Mouse (Mus musculus) heart, postnatal 14 days (tissue): ENCODE measurements around the gene Lef1. TPM values are rescaled to one million over a fixed set of nuclear protein-coding genes. Genes with fewer than 3 reads are reported as not detected.

Experiments
- DNase-seq, 2 experiments: peaks; one replicate each; pipeline ENCODE4 v3.0.0; 2021 to 2022
- intact Hi-C: fragments of 180-260 bp; cut with DNase I; formaldehyde crosslinking; loops from one replicate; pipeline ENCODE4 v1.15.1; 2025
- total RNA-seq, 2 experiments: library from RNA; stranded (reverse); gene quantifications; 2 replicates each; pipeline ENCODE4 v1.2.3; 2021

Lef1 gene
- total RNA-seq, 2 experiments from 2014 or later: 0.72 to 4.4 TPM

DNA sequence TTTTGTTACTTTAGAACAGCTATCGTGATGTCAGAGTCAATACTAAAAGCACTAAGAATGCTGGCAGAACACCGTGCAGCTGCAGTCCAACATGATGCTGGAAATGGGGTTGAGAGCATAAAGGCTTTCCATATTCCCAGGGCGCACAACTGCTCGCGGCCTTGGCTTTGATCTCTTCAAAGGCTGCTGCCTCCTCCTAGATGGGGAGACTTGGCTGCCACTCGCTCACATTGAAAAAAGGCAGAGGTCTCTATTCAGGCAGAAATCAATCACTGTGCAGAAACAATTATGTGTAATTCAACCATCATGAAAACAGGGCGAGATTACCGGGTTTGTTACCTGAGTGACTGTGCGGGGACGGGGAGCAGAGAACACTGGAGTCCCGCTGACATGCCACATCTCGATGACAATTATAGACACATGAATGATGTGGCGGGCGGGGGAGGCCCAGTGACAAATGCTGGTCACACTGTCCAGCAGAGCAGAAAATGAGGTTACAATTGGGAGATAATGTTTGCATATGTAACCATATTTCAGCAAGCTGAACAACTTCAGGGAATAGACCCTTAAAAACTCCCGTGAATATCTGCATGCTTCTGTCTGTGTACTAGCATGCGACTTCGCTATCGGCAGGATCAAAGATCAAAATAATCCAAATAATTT, 27.0 kb downstream of the Lef1 start:
- intact Hi-C loops: no loop called here
- DNase-seq: no peak

DNA sequence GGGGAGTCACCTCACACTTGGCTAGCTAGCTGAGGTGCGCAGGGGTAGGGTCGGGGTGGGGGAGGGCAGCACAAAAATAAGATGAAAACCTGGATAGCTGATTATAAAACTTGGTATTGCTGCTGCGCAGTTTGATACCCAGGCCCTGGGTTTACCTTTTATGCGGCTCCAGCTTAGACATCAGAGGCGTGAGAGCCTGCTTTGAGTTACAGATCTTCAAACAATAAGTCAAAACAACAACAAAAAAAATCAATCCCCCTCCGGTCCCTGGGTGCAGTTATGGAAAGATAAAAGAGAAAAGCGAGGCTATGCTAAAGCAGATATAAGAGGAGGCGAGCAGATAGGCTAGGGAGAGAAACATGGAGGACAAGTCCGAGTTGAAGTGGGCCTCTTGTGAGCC, 28.0 kb downstream of the Lef1 start:
- no peak for DNase-seq
- intact Hi-C loops: no loop called here

DNA sequence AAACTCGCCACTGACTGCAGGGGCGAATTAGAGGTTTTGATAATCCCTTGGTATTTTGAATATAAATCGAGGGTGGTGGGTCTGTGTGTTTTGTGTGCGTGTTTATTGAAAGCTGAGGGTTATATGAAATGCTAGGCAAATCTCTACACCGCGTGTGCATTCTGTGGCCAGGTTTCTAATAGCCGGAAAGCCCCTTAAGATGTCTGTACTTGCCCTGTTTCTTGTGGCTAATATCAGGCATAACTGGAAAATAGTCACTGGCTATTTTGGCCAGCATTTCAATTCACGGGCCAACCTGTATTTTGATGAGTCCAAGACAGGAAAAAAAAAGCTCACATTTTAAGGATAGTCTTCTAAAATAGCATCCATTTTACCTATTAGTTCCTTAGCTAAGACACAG, 28.5 kb downstream of the Lef1 start:
- intact Hi-C loops: no loop called here
- DNase-seq: no peak

DNA sequence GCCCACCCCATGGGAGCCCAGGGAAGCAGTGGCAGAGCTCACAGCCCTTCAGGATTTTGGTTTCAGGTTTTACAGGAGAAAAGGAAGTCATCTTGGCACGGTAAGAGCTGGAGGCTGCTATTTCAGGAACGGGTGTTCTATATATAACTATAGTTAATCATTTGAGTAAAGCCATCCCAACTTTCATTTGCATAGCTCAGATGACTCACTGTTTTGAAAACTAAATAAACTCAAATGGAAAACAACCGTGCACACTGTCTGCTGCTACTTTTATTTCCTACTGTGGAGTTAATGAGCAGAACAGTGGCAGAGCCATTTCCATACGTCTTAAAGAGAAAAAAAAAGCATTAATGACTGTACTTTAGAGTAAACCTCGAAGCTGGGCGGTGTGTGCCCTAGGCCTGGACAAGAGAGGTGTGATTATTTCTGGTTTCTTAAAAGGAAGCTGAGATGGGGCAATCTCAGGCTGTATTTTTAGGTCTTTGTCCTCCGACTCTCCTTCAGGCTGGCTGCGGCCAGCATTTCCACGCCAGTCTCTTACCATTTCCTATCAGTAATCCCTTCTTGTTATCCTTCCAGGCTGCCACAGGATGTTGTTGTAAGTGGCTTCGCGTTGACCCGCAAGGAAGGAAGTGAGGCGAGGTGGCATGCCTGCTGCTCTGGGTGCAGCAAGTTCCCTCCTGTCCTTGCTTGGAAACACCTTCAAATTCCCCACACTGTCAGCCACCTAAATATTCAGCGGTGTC, 29.2 kb downstream of the Lef1 start:
- intact Hi-C loops: no loop called here
- peak in 1 of 2 experiments; percentile 21 for DNase-seq

DNA sequence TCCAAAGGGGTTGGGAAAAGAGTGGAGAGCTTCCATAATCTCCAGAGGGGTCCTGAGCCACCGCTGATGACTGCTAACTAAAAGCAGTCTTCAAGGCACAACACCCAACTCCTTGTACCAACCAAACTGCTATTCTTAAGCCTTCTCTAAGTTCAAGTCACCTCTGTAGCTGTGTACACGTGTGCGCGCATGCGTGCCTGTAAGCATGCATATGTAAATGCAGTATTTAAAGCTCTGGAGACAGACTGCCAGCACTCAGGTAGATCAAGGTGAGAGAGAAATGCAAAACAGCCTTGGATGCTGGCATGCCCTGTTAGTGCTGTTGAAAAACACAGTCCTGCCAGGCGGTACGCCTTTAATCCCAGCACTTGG, 29.8 kb downstream of the Lef1 start:
- intact Hi-C loops: no loop called here
- DNase-seq: no peak

DNA sequence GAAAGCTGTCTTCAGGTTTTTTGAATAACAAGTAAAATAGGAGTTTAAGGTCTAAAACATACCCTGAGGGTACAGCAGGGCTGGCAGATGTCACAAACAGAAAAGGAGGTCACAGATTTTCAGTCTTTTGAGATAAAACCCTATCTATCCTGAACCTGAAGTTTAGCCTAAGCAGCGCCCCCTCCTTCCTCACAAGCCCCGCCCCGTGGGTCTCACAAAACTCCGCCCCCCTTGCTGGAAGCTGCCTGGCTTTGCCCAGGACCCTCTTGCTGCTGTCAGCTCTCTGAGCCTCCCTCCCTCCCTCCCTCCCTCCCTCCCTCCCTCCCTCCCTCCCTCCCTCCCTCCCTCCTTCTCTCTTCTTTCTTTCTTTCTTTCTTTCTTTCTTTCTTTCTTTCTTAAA, 31.3 kb downstream of the Lef1 start:
- intact Hi-C loops: no loop called here
- DNase-seq: no peak

DNA sequence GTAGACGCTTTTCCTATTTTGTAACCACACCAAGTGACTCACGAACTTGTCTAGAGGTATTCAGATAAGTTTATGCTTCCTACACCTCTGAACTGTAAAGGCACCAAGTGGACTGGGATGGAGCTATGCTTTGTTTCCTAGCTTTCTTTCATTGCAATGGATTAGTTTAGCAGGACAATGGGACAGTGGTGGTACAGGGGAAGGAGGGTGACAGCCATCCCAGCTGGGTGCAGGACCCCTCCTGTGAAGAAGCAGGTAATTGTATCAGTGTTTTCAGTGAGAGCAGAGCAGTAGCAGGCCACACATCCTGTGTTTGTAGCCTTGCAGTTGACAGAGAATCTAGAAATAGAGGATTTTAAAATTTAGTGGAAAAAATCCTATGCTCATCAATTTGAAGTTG, 34.0 kb downstream of the Lef1 start:
- no peak for DNase-seq
- intact Hi-C loops: no loop called here

DNA sequence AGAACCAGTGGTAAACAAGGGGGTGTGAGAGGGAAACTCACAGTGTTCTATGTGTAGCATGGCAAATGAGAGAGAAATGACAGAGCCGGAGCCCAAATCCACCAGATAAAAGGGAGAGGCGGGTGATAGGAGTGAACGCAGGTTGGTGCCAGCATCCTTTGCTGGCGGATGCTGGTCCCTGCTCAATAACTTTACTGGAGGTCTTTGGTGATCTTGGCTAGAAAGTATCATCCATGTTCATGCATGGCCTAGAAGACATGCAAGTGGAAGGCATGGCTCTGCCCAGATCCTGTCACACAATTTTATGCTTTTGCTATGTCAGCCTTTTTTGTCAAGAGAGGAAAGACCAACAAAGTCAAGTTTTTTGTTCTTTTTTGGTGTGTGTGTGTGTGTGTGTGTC, 42.6 kb downstream of the Lef1 start:
- DNase-seq: no peak
- intact Hi-C loops: no loop called here

DNA sequence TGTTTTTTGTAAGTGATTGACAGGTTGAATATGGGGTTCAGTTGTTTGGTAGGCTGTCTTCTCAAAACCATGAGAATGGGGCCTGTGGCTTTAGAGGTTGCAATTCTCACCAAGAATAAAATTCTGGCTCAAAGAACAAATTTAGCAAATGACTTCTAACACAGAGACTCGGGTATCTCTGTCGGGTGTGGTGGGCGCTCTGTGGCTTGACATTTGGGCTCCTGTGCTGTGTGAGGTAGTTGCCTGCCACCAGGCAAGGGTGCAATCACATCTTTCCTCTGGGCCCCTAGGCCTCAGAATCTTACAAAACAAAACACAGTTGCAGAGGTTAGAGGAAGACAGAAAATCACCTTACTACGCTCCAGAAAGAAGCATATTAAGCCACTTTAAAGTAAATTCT, 43.6 kb downstream of the Lef1 start:
- intact Hi-C loops: no loop called here
- DNase-seq: no peak

DNA sequence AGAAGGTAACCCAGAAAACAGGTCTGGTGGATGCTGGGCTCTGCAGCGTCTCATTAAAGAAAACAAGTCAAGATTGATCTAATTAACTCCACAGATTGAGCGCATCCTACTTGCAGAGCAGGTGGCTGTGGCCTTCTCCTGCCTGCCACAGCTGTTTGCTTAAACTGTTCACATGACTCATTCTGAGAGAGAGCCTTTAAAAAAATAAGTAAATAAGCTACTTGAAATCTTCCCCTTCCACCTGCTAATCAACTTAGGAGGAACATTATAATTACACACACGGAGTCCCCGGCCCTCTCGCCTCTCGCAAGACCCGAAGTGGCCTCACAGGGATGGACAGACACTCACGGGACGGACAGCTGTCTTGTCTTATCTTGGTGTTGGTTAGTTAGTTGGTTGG, 44.3 kb downstream of the Lef1 start:
- intact Hi-C loops: no loop called here
- no peak for DNase-seq

DNA sequence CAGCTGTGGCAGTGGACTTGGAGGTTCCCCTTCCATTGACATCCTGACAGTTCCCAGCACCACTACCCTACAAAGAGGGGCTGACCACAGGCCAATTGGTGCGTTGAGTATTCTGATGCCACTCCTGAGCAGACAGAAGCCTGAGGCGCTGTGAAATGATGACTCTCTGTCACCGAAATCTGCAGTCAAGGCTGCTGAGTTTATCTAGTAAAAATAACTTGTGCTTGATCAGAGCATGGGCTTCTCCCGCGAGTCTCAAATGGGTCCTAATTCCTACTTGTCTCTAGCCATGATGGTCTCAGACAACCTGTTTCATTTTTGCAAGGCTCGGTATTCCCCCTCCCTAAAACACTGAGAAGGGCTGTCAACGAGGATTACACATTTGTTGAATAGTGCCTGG, 44.8 kb downstream of the Lef1 start:
- intact Hi-C loops: no loop called here
- no peak for DNase-seq

DNA sequence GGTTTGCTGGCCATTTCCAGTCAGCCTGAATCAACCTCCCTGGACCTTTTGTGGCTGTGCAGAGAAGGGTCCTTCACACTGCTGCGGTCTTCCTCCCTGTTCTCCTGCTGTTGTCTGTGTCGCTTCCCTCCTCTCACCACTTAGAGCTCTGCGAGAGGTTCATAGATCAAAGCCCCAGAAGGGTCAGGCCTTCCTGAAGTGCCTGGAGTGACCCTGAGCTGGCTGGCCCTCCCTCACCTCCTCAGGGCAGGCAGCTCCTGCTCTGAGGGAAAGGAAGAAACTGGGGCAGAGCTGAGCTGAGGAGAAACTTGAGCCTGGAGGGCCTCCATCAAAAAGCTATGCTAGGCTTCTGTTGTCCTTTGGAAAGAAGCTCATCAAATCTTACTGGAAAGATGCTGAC, 45.4 kb downstream of the Lef1 start:
- intact Hi-C loops: no loop called here

DNA sequence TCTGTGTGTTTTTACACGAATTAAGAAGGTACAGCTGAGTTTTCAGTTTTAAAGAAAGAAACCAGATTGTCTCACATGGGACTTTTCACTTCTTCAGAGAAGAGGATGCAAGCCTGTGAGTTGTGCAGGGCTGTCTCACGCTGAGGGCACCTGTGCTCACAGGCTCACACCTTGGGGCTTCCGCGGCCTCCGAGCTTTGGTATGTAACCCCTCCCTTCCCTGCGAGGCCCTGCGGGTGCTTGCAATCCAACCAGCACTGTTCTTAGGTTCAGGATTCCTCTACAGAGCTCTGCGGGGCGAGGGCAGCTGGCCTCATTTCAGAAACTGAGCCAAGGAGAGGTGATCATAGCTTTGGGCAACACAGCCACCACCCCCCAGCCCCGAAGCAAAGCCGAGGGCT, 46.1 kb downstream of the Lef1 start:
- intact Hi-C loops: no loop called here
- no peak for DNase-seq

More for the DNA sequence above, 45.4 kb downstream of the Lef1 start:
- DNase-seq: no peak

DNA sequence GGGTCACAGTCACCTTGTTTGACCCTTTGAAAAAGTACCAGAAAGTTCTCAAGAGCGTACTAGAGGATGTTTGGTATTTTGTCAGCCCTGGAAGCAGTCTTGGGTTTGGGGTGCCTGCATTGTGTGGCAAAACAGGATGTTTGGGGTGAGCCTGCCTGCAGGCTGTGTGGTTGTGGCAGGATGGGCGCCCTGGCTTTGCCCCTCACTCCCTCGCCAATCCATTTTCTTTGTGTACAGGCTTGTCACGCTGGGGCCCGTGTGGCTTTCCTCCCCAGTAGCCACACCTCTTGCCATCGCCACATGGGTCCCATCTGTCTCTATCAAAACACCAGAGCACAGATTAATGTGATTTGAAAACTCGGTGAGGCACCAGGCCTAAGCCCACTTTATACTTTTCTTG, 47.2 kb downstream of the Lef1 start:
- DNase-seq: no peak
- intact Hi-C loops: no loop called here

DNA sequence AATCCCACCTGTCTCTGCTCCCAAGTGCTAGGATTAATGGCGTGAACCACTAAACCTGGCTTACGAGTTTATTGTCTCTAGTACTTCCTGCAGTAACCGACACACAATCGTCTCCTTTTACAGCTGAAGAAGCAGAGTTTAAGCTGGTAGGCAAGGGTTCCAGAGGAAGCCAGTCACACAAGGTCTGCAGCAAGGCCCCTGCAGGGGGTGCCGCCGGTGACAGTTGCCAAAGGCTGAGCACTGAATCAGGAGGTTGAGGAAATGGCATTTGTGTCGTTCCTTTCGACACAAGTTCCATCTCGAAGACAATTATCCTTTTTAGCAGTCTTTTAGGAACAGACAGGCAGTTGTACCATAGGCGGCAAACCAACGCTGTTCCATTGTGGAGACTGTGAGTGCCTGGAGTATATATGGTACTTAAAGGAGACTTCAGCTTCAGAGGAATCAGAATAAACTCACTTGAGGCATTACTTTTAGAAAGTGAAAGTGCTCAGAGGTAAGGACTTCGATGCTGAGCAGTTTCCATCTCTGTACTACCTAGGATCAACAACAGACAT, 49.0 kb downstream of the Lef1 start:
- DNase-seq: no peak
- intact Hi-C loops: no loop called here

DNA sequence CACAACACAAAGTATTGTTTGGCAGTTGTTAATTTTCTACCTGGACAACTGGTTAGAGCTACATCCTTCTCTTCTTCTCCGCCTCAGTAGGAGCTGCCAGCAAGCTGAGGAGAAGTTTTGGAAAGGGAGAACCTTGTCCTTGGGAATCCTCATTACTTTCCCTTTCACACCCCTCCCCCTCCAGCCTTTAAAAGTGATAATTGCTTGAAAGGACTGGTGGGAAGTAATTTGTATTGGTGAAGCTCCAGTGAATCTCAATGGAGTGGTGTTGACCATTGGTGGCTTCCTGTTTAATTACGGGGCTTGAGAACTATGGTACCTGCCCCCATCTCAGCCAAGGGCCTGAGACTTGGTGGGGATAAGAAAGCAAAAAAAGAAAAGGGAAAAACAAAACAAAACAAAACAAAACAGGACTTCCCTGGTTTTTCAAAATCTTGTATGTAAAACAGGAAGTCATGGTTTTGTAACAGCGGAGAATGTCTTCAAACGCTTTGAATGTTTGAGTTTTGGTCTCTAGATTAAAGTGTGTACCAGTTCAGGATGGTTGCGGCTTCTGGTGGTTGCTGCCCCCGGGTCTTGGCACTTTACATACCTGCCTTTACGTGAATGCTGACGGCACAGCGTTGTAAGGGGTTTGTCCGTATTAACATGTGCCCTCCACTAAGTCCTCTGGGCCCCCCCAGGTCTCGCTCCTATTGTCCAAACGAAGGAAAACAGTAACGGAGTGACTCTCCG, 49.8 kb downstream of the Lef1 start:
- DNase-seq: no peak
- intact Hi-C loops: no loop called here

DNA sequence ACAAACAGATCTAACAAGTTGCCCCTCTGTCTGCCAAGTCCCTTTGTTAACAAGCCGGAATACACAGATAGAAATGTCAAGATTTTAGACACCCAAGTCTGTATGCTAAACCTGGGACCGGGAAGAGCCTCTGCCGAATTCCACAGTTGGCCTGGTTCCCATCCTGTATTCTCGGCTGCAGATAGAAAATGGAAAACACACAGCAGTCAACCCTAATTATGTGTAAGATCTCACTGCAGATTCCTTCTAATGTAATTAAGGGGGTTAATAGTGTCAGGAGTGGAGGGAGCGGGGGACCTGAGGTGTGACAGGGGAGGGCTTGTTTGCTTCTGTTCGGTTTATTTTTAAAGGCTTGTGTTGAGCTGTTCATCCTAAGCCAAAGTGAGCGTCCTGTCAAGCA, 50.6 kb downstream of the Lef1 start:
- intact Hi-C loops: no loop called here
- no peak for DNase-seq

DNA sequence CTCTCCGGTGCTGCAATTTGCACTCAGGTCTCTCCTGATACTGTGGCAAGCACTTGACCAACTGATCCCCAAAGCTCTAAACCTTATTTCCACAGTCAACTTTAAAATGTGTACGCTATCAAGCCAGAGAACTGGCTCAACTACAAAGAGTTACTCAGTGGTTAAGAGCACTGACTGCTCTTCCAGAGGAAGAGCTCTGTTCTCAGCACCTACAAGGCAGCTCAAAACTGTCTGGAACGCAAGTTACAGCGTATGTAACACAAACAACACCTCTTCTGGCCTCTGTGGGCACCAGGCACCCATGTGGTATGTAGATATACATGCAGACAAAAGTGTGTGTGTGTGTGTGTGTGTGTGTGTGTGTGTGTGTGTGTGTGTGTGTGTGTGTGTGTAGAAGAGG, 57.5 kb downstream of the Lef1 start:
- DNase-seq: no peak
- intact Hi-C loops: no loop called here

DNA sequence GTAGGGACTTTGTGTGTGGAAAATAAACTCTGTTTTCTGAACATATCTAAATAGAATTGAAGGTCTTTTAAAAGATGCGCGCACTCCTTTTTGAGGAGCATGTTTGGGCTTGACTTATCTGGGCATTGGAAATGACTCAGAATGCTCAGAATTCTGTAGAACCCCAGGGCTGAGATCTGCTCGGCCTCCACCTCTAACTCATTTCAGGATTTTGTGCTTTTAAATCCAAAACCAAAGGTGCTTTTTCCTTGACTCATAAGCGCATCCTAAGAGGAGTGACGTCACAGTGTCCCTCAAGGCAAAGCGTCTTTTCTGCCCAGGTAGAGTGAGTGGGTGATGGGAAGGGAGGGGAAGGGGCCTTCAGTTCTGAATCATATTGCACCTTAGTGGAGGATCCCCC, 58.9 kb downstream of the Lef1 start:
- DNase-seq: no peak
- intact Hi-C loops: no loop called here

DNA sequence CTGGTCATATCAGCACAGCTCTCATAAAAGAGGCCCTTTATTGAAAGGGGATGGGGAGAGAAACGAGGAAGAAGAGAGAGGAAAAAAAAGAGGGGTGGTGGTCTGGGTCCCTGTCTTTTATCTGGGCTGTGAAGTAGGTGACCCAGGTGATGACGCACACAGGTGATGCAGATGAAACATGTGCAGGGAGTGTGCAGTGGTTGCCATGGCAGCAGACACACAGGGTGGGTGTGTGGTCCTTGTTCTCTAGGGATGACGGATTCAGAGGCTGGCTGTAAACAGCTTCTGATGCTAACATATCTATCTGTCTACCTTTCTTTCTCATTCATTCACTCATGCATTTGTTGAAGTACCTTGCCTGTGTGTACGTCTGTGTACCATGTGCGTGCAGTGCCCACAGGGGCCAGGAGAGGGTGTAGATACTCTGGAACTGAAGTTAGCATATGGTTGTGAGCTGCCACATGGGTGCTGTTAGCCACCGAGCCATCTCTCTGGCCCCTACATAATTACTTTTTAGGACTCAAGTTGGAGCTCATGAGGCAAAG, 59.9 kb downstream of the Lef1 start:
- no peak for DNase-seq
- intact Hi-C loops: no loop called here

DNA sequence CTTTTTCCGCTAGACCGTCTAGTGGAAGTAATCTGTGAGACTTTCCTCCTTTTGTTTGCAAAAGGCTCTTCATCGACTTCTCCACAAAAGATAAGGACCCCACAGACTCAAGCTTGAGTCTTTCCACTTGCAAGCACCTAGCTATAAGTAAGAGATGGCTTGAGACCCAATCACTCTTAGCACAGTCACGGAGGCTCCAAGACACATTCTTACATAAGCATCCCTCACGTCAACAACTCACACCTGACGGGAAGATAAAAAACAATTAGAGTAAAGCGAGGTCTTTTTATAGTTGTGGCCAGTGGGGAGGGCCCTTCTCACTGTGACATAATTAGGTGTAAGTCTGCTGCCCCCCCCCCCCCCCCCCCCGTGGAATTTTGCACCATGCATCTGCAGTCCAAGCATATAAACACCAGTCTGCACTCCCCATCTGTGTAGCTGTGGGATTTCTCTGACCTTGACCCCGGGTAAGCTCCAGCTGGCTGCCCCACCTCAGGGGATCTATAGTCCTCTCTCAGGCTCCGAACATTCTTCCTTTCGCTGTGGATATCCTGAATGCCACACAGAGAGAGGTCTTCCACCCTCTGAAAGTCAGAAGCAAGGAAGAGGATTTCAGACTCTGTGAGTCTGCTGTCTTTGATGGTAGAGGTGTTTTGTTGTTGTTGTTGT, 61.2 kb downstream of the Lef1 start:
- DNase-seq: no peak
- intact Hi-C loops: no loop called here
